Mouse (Mus musculus) G1E (cell line): ENCODE measurements at regions not wholly inside any gene's neighbourhood (a gene's known extent, or its start where the extent isn't known, plus 50 kb on each side); places are given as distances from the start of the nearest gene placed in this dataset.

ENCODE experiments used
- CTCF ChIP-seq: IDR thresholded peaks from 2 replicates; pipeline ENCODE4 v1.5.1; 2012; ENCODE audit warnings: low read depth, low read length, inconsistent platforms, mixed read lengths
- POLR2AphosphoS5 ChIP-seq: IDR thresholded peaks from 2 replicates; pipeline ENCODE4 v1.6.1; 2012; ENCODE audit warnings: low read depth, low read length, inconsistent platforms; ENCODE audit not compliant: insufficient replicate concordance
- TAL1 ChIP-seq: conservative IDR thresholded peaks from 2 replicates; pipeline ENCODE4 v1.6.1; 2012; ENCODE audit warnings: low read depth, low read length, inconsistent platforms, mixed read lengths

DNA sequence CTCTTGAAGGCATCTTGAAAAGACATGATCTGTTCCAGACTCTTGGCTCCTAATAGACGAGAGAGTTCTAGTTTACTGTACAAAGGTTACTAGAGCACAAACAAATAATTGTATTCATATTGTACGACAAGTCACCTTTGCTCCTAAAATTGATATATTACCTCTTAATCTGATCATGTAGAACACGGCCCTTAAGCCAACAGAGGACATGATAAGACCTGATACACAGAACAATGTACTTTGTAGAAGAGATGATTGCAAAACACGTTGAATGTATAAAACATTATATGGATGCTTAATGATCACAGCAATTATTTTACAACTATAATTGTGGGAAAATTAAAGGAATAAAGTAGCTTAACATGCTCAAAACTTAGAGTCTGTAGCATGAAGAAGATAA lies 194.7 kb downstream of the Klf5 start:
- TF ChIP-seq CTCF (no peak), POLR2AphosphoS5 (no peak), TAL1 (no peak)
